Mouse (Mus musculus) bone marrow, adult 2 months (tissue): Measurements from ENCODE around the gene Tacc2.

Experiments
- CTCF ChIP-seq: fragments of 200-500 bp; IDR thresholded peaks from 2 replicates; pipeline ENCODE4 v1.5.1; 2011; ENCODE audit warnings: low read length, control low read depth; ENCODE audit not compliant: control insufficient read depth, insufficient read depth
- POLR2A ChIP-seq: fragments of 200-500 bp; IDR thresholded peaks from 2 replicates; pipeline ENCODE4 v1.6.1; 2011; ENCODE audit warnings: low read depth, mild to moderate bottlenecking, control low read depth, low read length, borderline replicate concordance; ENCODE audit not compliant: control insufficient read depth

GRCm38 (mm10) chr7:130810238-130810637 is 233.0 kb downstream of the Tacc2 start:
- TF ChIP-seq CTCF: no peak
- no peak for TF ChIP-seq POLR2A
